ENCODE assay signal across 18 mouse cellular contexts in genomic region chr3:93366966-93367575, GRCm38 (mm10). TPM values are rescaled to one million over a fixed set of nuclear protein-coding genes. Genes with fewer than 3 reads are reported as not detected.
DNase-seq lines count a peak whose midpoint lies in the region; ATAC-seq lines count a peak whose summit lies in the region.
"Had no signal": no experiment of that assay in that cellular context is flagged by ENCODE, and none has a peak within 500 bp of the region (broad histone marks: within the 10 kb centered on the region; RNA-seq: fewer than 3 reads in every experiment).

No protein-coding gene starts in this region.

- DNase-seq in liver, embryonic 11.5 days (ENCODE audit: low spot score) = no peak
- no peak for DNase-seq in liver
- peak; percentile 51 for DNase-seq in kidney, adult 18-20 months
- no peak for DNase-seq in heart, postnatal 36 days
- DNase-seq: heart, adult 18-20 months; layer of hippocampus, adult 9-11 months; midbrain, embryonic 14.5 days; right cerebral cortex, postnatal 25 days had no signal

- no peak for ATAC-seq in liver, embryonic 11.5 days (replicated peaks; ENCODE audit: low FRiP score)
- ATAC-seq in limb, embryonic 15.5 days (ENCODE audit: insufficient number of reproducible peaks, low FRiP score, low TSS enrichment, low read depth) = no peak
- ATAC-seq in stomach, embryonic 14.5 days (ENCODE audit: insufficient number of reproducible peaks, insufficient read depth, low FRiP score, low read depth) = peak; percentile 82
- no peak for ATAC-seq in inflammation-experienced regulatory T-cells, adult 6 months
- ATAC-seq in cerebellum, adult (ENCODE audit: insufficient number of reproducible peaks, low FRiP score, low TSS enrichment) = no peak
- ATAC-seq: forebrain, embryonic 13.5 days had no signal

- 0 out of 2 replicates have a peak overlapping the region, but pooled peaks have one; percentile 38 for H3K27ac ChIP-seq in liver, embryonic 11.5 days (ENCODE audit: low read depth, low read length)
- H3K27ac ChIP-seq in limb, embryonic 15.5 days = peak overlapping the region; percentile 43
- peak overlapping the region; percentile 63; the same call in 1 of the 2 replicates for H3K27ac ChIP-seq in stomach, embryonic 14.5 days (ENCODE audit: low read length)
- H3K27ac ChIP-seq: forebrain, embryonic 13.5 days; hindbrain, embryonic 10.5 days; neural tube, embryonic 13.5 days had no signal

- 51% methylated on average over 3 of the region's 3 CpGs for WGBS in liver, embryonic 11.5 days
- WGBS in limb, embryonic 15.5 days = 57% methylated on average over 3 of the region's 3 CpGs
- 55% methylated on average over 3 of the region's 3 CpGs for WGBS in stomach, embryonic 14.5 days

- H3K4me1 ChIP-seq in liver, embryonic 11.5 days (replicated peaks; ENCODE audit: control insufficient read depth, insufficient read depth, low read length) = no peaks in the 10 kb centered on the region
- no peaks in the 10 kb centered on the region for H3K4me1 ChIP-seq in limb, embryonic 15.5 days
- no peaks in the 10 kb centered on the region; the same call in 1 of the 2 replicates for H3K4me1 ChIP-seq in stomach, embryonic 14.5 days (ENCODE audit: control insufficient read depth, insufficient read depth, low read length)
- H3K4me1 ChIP-seq: forebrain, embryonic 13.5 days; hindbrain, embryonic 10.5 days had no signal

- H3K4me2 ChIP-seq in liver, embryonic 11.5 days = no peak overlapping the region
- no peak overlapping the region for H3K4me2 ChIP-seq in limb, embryonic 15.5 days
- H3K4me2 ChIP-seq in stomach, embryonic 14.5 days (replicated peaks; ENCODE audit: low read depth, low read length) = no peak overlapping the region
- H3K4me2 ChIP-seq: forebrain, embryonic 13.5 days; neural tube, embryonic 13.5 days had no signal

- H3K27me3 ChIP-seq in liver, embryonic 11.5 days (replicated peaks; ENCODE audit: control insufficient read depth, insufficient read depth, low read length) = no peaks in the 10 kb centered on the region
- H3K27me3 ChIP-seq in limb, embryonic 15.5 days = no peaks in the 10 kb centered on the region; the same call in 1 of the 2 replicates
- no peaks in the 10 kb centered on the region for H3K27me3 ChIP-seq in stomach, embryonic 14.5 days (ENCODE audit: control insufficient read depth, insufficient read depth, low read length)
- H3K27me3 ChIP-seq: forebrain, embryonic 13.5 days; neural tube, embryonic 13.5 days had no signal

- H3K9me3 ChIP-seq in liver, embryonic 11.5 days (ENCODE audit: control insufficient read depth, low read length) = no peaks in the 10 kb centered on the region
- H3K9me3 ChIP-seq in limb, embryonic 15.5 days = no peaks in the 10 kb centered on the region
- no peaks in the 10 kb centered on the region for H3K9me3 ChIP-seq in stomach, embryonic 14.5 days (ENCODE audit: control insufficient read depth, low read depth, low read length)
- H3K9me3 ChIP-seq: forebrain, embryonic 13.5 days; hindbrain, embryonic 10.5 days; neural tube, embryonic 13.5 days had no signal

- intact Hi-C loops in heart, postnatal 36 days (cut with DNase I) = no loop called here

- no peak overlapping the region for H3K9ac ChIP-seq in liver, embryonic 11.5 days (ENCODE audit: low read depth, low read length)
- no peak overlapping the region for H3K9ac ChIP-seq in limb, embryonic 15.5 days
- no peak overlapping the region for H3K9ac ChIP-seq in stomach, embryonic 14.5 days (replicated peaks; ENCODE audit: low read depth, low read length)
- H3K9ac ChIP-seq: forebrain, embryonic 13.5 days; neural tube, embryonic 13.5 days had no signal

- H3K4me3 ChIP-seq in liver, embryonic 11.5 days (ENCODE audit: low read depth, low read length) = no peak overlapping the region
- H3K4me3 ChIP-seq in limb, embryonic 15.5 days = no peak overlapping the region
- H3K4me3 ChIP-seq in stomach, embryonic 14.5 days (ENCODE audit: low read depth, low read length) = no peak overlapping the region
- H3K4me3 ChIP-seq: forebrain, embryonic 13.5 days; hindbrain, embryonic 10.5 days; neural tube, embryonic 13.5 days had no signal

- H3K36me3 ChIP-seq in liver, embryonic 11.5 days (ENCODE audit: control insufficient read depth, insufficient read depth, low read length) = no peaks in the 10 kb centered on the region
- no peaks in the 10 kb centered on the region for H3K36me3 ChIP-seq in limb, embryonic 15.5 days
- no peaks in the 10 kb centered on the region for H3K36me3 ChIP-seq in stomach, embryonic 14.5 days (ENCODE audit: control insufficient read depth, insufficient read depth, low read length)
- H3K36me3 ChIP-seq: hindbrain, embryonic 10.5 days; neural tube, embryonic 13.5 days had no signal

RNA-seq across cellular contexts. Expression of gene Rptn, which starts 26.4 kb away (rescaled TPM):
- not detected in 2 replicates for polyA plus RNA-seq in liver, embryonic 11.5 days (2014; fragmentation: Nextera tagmentation; extraction: Ambion mirVana)
- polyA plus RNA-seq in limb, embryonic 15.5 days (2015; fragmentation: Nextera tagmentation; extraction: Ambion mirVana) = 0.05 and 0.16 TPM in 2 replicates
- polyA plus RNA-seq in stomach, embryonic 14.5 days (2014; fragmentation: Nextera tagmentation; extraction: Ambion mirVana) = not detected in 2 replicates
- not detected for polyA plus RNA-seq in inflammation-experienced regulatory T-cells, adult 6 months (2017; shearing (Covaris generic))
- total RNA-seq in heart, postnatal 36 days (2021) = not detected
- total RNA-seq: heart, adult 18-20 months; MEL had no signal
- polyA plus RNA-seq: cortical plate, adult 2 months; forebrain, embryonic 13.5 days; hindbrain, embryonic 10.5 days; limb, embryonic 11.5 days; midbrain, embryonic 14.5 days; neural tube, embryonic 13.5 days had no signal

RNA-seq across cellular contexts. Expression of gene Hrnr, which starts 47.5 kb away (rescaled TPM):
- polyA plus RNA-seq in liver, embryonic 11.5 days (2014; fragmentation: Nextera tagmentation; extraction: Ambion mirVana) = not detected in 2 replicates
- polyA plus RNA-seq in limb, embryonic 15.5 days (2015; fragmentation: Nextera tagmentation; extraction: Ambion mirVana) = 44.2 and 51.3 TPM in 2 replicates
- not detected in 2 replicates for polyA plus RNA-seq in stomach, embryonic 14.5 days (2014; fragmentation: Nextera tagmentation; extraction: Ambion mirVana)
- not detected for polyA plus RNA-seq in inflammation-experienced regulatory T-cells, adult 6 months (2017; shearing (Covaris generic))
- not detected for total RNA-seq in heart, postnatal 36 days (2021)
- total RNA-seq: heart, adult 18-20 months; MEL had no signal
- polyA plus RNA-seq: forebrain, embryonic 13.5 days; hindbrain, embryonic 10.5 days; limb, embryonic 11.5 days; midbrain, embryonic 14.5 days; neural tube, embryonic 13.5 days had no signal

Comparison
In these comparisons a context has a peak if more than half of its experiments do, and no peak if none do; other contexts are left out.
1. RNA of gene Hrnr, which starts 47.5 kb away (polyA plus RNA-seq): 44.2 to 51.3 TPM in limb, embryonic 15.5 days; not detected in liver, embryonic 11.5 days, not detected in stomach, embryonic 14.5 days and not detected in inflammation-experienced regulatory T-cells, adult 6 months; every median in the first group is over 10 times any median in the second.
2. Peak in every context shown above with its lines, with median percentiles within 50 percentile points of each other: H3K27ac ChIP-seq.